Mouse (Mus musculus) testis, postnatal 14 days (tissue): Measurements from ENCODE around the gene Osgep.
"Not testable (repeated sequence)": the region's sequence is repeated elsewhere in the genome, so short reads cannot be mapped to it uniquely, and the experiment has no call there.

Experiments used
- DNase-seq: peaks from one replicate; pipeline ENCODE4 v3.0.0; 2021; ENCODE audit warnings: low spot score

The Osgep gene

DNA sequence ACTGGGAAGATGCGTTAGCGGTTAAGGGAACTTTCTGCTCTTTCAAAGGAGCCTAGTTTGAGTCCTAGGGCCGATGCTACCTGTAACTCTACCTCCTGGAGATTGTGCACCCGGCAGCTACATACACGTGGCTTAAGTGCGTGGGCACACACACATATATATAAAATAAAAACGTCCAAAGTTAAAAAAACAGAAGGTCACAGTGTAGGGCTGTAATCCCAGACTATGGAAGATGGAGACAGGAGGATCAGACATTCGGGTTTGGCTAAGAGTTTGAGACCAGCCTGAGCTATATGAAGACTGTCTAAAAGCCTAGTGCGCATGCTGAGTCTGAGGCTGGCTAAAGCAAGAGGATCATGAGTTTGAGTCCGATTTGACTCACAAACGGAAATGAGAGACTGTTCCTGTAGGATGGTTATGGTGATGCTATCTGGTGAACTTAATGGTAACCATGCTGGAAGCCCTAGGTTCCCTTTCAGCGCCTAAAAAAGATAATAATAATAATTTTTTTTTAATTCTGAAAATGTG is 6.9 kb upstream of the Osgep start:
- DNase-seq = no peak

DNA sequence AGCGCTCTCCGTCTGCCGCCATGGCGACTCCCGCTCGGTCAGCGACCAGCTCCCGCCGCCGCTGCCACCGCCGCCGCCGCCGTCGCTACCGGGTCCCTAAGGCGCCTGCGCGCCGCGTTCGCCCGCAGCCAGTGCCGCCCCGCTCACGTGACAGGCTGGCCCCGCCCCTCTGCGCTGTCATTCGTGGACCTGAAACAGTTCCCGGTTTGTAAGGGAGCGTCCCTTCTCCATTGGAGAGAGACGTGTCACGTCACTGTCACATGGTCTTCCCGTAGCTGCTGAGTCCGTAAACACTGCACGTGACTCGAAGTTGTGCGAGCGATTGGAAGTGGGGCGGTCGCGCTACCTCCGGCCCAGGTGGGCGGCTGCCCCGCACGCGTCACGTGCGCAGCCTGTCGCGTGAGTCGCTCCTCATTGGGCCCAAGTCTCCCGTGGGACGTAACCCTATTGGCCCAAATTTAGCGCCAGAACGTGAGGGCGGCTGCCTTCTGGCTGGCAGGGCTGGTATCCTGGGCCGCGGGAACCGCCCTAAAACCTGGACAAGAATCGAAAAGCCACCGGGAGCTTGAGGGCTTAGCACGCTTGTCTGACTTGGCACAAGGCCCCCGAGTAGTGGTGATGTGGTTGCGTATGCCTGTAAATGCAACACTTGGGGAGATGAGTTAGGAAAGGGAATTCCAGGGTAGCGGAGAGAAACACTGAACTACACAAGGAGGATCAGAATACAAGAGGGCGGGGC is 6.2 kb upstream of the Osgep start, which contains the start of the genes Pip4p1 and Pnp:
Gene Pip4p1, minus strand, starts transcription at position 103 of the 739 bp plus-strand sequence.
Gene Pnp, plus strand, starts transcription at position 329 of the 739 bp plus-strand sequence.
- DNase-seq = peak; percentile 99

DNA sequence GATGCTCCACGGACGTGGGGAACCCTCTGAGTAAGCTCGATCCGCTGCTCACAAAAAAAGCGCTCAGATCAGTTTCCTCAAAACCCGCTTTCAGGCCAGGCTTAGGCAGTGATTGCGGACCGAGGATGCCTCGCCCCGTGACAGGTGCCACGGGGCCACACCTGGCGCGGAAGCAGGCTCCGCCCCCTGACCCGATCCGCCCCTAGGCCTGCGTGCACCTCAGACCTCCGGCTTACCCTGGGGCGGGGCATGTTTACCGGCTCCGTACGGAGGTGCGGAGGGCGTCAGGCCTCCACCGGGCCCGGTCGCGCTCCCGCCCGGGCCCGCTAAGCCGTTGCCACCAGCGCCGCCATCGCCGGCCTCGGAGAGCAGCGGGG is 5.7 kb upstream of the Osgep start:
- DNase-seq = peak; percentile 85

DNA sequence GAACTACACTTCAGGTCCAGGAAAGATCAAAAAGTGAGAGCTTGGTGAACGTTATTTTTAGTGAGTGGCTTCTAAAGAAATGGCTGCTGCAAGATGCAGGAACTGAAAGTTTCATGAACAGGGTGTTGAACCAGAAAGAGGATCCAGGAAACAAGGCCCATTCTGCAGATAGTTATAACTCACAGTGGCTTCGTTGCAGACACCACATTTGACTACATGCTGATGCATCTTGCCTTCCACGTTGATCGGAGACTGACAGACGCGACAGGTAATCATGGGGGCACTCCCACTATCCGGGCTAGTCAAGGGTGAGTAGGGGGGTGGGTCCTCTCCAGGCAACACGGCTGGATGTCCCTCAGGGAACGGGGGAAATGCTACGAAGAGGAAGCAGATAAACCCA is 5.3 kb upstream of the Osgep start:
- DNase-seq = no peak

DNA sequence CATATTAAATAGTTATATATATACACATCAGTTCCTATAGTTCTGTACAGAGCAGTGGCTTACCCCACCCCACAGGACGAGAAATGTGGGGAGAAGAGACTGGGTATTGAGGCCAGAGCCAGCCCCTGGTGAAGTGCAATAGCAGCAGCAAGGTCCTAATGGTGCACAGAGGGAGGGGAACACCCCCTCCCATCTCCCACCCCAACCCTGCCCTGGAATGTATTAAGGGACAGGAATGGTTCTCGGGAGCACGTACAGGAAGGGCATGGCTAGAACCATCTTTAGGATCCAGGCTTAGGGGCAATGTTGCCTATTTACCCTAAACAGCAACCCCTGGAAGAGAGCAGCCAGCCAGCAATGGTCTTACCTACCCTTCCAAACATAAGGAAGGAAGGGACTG is 2.7 kb upstream of the Osgep start:
- DNase-seq = no peak

DNA sequence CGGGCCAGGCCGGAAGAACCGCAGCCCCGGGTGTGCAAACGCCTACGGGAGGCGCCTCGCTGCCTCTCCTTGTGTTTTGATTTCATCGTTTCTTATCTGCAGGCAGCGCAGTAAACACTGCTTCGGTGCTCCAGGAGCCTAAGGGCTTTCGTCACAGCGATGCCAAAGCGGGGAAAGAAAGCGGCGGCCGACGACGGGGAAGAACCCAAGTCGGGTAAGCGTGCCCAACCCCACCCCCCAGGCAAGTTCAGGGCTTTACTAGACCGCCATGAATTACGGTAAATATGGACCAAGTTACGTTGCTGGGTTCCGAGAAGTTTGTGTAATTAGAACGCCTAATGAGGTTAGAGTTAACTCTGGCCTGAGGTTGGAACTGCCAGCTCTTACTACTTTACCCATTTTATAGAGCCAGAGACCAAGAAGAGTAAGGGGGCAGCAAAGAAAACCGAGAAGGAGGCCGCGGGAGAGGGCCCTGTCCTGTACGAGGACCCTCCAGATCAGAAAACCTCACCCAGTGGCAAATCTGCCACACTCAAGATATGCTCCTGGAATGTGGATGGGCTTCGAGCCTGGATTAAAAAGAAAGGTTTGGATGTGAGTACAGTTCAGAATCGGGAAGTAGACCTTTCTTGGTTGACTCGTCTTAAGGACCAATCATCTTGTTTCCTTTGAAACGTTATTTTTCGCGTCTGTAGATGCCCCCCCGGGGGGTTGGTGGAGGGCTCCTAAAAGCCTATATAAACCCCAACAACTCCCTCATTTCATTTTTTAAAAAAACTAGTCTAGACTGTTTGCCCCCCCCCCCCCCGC is 623 bp upstream of the Osgep start:
- no peak for DNase-seq

DNA sequence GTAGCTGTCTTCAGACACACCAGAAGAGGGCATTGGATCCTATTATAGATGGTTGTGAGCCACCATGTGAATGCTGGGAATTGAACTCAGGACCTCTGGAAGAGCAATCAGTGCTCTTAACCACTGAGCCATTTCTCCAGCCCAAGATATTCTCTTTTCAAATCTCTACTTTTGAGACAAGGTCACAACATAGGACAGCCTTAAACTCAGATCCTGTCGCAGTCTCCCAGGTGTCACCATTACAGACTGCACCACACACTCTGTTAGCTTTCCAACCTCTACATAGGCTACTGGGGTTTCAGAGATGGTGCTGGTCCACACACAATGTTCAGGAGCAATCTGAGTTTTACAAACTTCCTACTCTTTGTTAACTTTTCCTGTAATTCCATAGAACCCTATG is 1.3 kb downstream of the Osgep start:
- not testable (repeated sequence) for DNase-seq

DNA sequence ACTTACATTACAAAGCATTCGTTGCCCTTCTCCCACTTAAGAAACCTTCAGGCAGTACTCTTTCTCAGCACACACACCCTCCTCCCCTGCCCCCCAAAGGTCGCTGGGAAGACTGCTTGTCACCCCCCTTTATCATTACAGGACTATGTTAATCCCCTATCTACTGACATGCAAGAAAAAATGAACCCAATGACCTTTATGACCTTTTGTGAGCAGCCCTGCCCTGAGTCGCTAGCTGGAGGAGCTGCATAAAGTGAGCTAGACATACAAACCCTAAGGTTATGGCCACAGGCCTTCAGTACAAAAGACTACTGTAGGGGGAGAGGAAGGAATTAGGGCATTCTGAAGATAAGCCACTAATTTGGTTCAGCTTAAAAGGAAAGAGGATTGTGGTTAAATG is 13.3 kb downstream of the Osgep start:
- no peak for DNase-seq

DNA sequence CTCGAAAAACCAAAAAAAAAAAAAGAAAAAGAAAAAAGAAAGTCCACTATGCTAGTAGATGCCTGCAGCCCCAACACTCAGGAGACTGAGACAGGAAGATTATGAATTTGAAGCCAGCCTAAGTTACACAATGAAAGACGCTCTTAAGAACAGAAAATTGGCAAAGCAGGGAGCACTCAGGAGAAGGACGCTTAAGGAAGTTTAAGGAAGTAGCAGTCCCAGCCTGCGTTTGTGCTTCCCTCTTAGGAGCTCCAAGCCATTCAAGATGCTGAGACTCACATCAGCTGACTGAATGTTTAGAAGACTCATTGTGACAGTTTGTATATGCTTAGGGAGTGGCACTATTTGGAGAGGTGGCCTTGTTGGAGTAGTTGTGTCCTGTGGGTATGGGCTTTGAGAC is 16.6 kb downstream of the Osgep start:
- no peak for DNase-seq

DNA sequence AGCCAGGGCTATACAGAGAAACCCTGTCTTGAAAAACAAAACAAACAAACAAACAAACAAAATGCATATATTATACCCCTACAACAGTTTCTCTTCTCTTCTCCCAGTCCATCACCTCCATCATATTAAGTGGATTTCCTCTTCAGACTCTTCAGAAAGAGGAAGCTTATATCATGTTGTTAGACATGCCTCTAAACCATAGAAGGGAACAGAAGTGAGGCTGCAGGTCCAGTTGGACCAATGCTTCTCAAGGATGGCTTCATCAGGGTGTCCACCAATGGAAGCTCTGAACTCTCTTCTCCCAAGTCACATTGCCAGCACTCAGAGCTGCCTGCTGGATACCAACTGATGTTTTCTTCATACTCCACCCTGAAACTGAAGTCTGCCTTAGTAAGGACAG is 19.4 kb downstream of the Osgep start:
- DNase-seq = not testable (repeated sequence)

DNA sequence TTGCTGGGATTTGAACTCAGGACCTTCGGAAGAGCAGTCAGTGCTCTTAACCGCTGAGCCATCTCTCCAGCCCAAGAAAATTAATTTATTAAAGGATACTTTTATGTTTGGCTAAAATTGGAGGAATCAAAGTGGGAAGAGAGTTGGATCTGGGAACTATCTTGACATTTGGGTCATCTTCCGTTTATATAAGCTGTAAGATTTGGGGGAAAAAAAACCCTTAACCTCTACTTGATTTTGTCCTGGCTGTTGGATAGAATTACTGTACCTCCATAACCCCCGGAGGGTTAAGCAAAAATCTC is 19.9 kb downstream of the Osgep start:
- no peak for DNase-seq

DNA sequence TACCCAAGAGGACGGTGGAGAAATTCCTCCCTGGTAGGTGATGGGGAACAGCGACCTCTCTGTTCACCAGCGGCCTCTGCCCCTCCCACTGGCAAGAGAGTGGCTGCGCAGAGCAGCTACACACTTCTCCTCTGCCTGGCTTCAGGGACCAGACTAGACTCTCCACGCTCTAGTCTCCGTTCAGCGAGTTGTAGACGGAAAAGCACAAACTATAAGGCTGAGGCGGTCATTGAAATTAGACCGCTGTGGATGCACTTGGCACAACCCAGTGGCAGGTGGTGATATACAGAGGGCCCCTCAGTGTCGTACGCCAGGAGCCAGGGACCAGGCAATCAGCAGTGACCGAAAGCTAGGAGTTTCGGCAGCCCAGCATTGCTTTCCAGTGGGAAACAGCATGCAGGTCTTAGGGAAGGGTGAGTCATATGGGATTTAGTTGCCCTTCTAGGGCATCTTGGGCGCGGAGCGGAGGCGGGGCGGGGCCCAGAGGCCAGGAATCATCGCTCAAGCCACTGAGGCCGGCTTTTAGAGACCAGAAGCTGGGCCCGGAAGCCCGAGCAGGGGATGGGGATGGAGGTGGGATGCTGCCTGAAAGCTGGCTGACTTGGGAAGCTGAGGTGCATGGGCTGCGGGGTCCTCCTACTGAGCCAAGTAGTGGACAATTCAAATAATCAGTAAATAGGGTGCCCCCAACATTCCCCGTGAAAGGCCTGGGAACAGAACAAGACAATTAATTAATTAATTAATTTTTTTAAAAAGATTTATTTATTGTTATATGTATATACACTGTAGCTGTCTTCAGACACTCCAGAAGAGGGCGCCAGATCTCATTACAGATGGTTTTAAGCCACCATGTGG is 20.5 kb downstream of the Osgep start:
- DNase-seq = no peak

DNA sequence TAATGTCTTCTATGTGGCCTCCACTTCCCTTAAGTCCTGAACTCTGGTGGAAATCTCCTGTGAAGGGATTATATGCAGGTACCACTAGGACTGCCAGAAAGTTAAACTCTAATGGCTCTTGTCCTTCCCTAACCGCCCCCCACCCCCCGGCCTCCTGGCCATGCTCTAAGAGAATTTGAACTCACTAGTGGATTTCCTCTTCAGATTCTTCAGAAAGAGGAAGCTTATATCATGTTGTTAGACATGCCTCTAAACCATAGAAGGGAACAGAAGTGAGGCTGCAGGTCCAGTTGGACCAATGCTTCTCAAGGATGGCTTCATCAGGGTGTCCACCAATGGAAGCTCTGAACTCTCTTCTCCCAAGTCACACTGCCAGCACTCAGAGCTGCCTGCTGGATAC is 26.7 kb downstream of the Osgep start:
- not testable (repeated sequence) for DNase-seq

DNA sequence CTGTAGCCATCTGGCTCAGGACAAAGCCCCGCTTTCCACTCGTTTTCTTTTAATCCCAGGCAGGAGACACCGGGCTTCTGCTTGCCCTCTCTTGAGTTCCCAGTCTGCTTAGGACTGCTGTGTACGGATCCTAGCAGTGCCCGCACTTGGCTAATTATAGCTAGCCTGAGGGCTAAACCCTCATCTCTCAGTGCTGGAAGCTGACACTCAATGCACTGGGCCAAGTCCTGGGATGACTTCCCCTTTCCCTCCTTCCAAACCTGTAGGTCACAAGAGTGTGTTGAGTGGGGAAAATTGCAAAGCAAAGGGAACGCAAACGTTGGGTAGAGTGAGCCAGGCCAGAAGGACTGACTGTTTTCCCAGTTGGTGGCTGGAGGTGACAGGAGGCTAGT is 27.3 kb downstream of the Osgep start, which contains the start of gene Klhl33:
Gene Klhl33, minus strand, starts transcription at position 134 of the 392 bp plus-strand sequence.
- DNase-seq = no peak

DNA sequence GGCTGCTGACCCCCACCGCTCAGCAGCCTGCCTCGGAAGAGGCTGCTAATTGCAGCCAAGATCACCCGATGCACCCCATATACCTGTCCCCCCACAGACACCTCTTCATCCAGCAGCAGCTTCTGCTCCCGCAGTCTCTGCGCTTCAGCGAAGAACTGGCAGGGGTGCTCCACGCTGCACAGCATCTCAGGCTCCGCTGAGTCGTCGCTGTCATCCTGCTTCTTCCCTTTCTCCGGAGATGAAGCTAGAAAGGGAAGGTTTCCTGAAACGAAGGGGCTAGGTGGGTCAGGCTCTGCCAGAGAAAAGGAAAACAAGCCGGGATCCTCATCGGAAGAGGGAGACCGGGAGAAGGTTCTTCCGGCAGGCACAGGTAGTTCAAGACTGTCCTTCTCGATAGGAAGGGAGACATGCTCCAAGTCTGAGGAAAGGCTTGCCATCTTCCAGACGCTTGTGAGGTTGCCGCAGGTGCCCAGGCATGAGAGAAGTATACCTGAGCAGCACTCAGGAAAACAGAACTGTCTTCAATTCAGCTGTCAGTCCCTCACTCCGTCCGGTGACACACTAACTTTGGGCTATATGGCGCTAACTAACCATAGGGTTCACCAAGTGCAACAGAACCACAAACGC is 27.8 kb downstream of the Osgep start:
- DNase-seq = no peak

DNA sequence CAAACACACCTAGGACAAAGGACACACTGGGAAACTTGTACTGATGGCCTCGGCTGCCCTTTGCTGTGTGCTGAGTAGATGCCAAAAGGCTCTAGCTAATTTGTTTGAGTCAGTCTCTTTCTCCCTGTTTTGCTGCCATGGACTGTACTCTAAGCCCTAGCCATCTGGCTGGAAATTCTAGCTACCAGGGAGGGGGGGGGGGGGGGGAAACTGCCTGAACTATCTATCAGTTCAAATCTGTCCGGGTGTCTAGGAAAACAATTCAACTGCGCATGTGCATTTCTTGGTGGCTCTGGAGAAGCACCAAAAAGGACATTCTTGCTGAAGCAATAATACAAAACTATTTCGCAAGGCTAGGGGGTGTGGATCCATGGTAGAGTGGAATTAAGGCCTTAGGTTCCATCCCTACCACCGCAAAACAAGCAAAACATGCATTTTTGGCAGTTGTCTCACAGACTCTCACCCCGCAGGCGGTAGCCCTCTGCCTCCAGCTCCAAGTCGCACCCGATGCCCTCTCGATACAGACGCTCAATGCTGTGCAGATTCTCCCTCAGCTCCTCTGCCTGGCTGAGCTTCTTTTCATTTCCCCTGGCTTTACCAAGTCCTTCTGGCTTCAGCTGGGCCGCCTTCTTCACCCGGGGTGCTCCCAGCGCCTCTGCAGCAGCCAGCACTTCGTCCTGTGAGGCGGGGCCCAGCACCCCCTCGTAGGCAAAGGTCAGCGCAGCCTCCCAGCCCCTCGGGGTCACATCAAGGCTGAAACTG is 28.5 kb downstream of the Osgep start:
- peak; percentile 21 for DNase-seq

DNA sequence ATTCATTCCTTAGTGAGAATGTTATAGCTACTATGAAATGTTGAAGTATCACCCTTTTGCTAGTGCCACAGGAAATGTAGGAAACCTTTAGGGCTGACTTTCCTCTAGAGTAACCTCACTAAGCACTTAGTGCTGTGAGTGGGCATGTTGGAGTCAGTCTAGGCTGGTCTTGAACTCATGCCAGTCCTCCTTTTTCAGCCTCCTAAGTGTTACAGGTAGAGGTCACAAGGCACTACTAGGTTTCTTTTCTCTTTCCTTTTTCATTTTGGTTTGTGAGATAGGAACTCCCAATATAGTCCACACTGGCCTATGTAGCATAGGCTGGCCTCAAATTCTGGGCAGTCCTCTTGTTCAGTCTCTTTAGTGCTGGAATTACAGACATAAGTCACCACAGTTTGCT is 29.3 kb downstream of the Osgep start:
- no peak for DNase-seq

DNA sequence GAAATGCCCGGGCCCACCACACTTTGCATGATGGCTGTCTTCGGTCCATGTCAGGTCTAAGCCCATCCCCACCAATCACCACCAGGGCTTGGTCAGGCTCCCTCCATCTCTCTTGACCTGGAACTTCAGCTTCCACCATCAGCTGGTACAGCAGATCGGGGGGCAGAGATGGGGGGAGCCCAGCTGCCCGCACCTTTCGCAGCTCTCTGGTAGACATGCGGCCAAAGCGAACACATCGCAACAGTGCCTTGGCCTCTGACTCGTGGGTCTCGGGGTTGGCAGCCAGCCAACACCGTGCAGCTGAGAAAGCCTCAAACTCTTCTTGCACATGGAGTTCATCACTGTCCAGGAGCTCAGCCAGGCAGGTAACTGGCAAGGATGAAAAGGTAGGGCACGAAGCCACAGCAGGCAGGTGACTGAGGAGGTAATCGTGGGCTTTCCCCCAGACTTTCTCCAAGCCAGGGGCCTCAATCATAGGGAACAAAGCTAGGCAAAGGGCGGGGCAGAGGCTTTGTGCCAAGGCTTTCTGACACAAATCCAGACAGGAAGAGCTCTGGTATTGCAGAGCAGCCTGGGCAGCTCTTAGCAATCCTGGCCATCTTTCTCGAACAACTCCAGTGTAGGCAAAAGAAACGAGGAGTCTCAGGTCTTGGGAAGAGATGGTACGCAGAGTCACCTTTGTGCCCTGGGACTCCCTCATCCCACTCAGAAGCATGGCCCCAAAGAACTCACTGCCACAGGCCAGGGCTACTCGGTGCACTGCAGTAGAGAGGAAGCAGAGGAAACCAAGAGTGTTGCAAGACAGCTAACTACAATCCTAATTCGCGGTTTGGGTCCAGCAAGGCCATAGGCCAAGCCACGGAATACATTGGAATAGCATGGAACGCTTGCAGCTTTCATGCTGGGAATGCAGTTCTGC is 31.9 kb downstream of the Osgep start:
- DNase-seq = no peak

DNA sequence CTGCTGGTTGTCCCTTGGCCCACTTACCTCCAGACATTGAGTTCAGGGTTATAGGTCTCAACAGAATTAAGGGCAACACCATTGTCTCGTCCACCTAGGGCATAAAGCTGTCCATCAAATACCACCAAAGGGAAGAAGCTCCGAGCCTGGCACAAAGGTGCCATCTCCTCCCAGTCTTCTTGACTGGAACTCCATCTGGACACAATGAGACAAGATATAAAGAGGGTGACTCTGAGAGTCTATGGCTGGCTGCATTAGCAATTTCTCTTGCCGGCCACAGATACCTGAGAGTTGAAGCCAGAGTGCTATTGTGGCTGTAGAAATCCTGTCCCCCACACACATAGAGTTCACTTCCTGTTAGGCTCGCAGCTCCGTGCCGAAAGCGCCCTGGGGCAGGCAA is 32.6 kb downstream of the Osgep start:
- DNase-seq = no peak

DNA sequence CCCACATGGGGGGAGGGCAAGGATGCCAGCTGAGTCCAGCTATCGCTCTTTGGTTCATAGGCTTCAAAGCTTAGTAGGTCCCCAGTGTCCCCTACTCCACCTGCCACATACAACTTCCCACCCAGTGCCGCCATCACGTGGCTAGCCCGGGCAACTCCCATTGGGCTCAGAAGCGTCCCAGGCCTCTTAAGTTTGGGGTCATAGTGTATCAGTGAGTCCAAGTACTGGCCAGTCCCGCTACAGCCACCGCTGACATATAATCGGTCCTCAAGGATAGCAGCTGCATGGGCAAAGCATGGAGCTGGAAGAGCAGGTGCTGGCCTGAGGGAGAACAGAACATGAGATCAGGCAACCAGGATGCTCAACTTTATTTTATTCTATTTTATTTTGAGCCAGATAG is 33.1 kb downstream of the Osgep start:
- no peak for DNase-seq
